Mouse (Mus musculus): ENCODE results near the gene Col6a1. TPM values are rescaled to one million over a fixed set of nuclear protein-coding genes. Genes with fewer than 3 reads are reported as not detected.

Gene Col6a1
- total RNA-seq, 2 experiments from 2014 or later, result 38.0 to 38.9 TPM

GRCm38 (mm10) chr10:76680758-76681650 lies 45.0 kb downstream of the Col6a1 start:
- no peak for DNase-seq (ENCODE audit: low spot score in 2 of 2)

- peak; percentile 14 to 20 for DNase-seq (ENCODE audit: low spot score in 2 of 2)
Measured at GRCm38 (mm10) chr10:76678122-76678521, 47.8 kb downstream of the Col6a1 start.

GRCm38 (mm10) chr10:76675268-76675667 lies 50.7 kb downstream of the Col6a1 start:
- DNase-seq (ENCODE audit: low spot score in 2 of 2), result no peak

GRCm38 (mm10) chr10:76674581-76674980 lies 51.4 kb downstream of the Col6a1 start:
- no peak for DNase-seq (ENCODE audit: low spot score in 2 of 2)

GRCm38 (mm10) chr10:76671939-76672338 lies 54.0 kb downstream of the Col6a1 start:
- no peak for DNase-seq (ENCODE audit: low spot score in 2 of 2)

GRCm38 (mm10) chr10:76668947-76669284 lies 57.1 kb downstream of the Col6a1 start:
- peak; percentile 44 to 58 for DNase-seq (ENCODE audit: low spot score in 2 of 2)

- no peak for DNase-seq (ENCODE audit: low spot score in 2 of 2)
Measured at GRCm38 (mm10) chr10:76668261-76668946, 57.6 kb downstream of the Col6a1 start.

- DNase-seq (ENCODE audit: low spot score in 2 of 2), result no peak
Measured at GRCm38 (mm10) chr10:76667197-76667805, 58.7 kb downstream of the Col6a1 start.

- no peak for DNase-seq (ENCODE audit: low spot score in 2 of 2)
Measured at GRCm38 (mm10) chr10:76665551-76665950, 60.4 kb downstream of the Col6a1 start.

- DNase-seq (ENCODE audit: low spot score in 2 of 2), result no peak
Measured at GRCm38 (mm10) chr10:76664156-76665115, 61.5 kb downstream of the Col6a1 start.

Other genes with a start within 250 kb of the Col6a1 start
- 10 to 100 TPM; 62.0 to 65.8 TPM for gene Lss, start 194.6 kb downstream of the Col6a1 start, total RNA-seq (2021)
- not detected for gene Spatc1l, start 163.9 kb downstream of the Col6a1 start, total RNA-seq (2021)
- gene Ftcd, start 150.5 kb downstream of the Col6a1 start, total RNA-seq (2021), result not detected
- 10 to 100 TPM; 15.6 to 17.8 TPM for gene Col6a2, start 102.5 kb downstream of the Col6a1 start, total RNA-seq (2021)
- gene Pcbp3, start 235.7 kb upstream of the Col6a1 start, total RNA-seq (2021), result 10 to 100 TPM; 59.9 to 70.0 TPM

Data from layer of hippocampus, postnatal 10 days (tissue).